Mouse (Mus musculus): ENCODE measurements at regions not wholly inside any gene's neighbourhood (a gene's known extent, or its start where the extent isn't known, plus 50 kb on each side); places are given as distances from the start of the nearest gene placed in this dataset.

GRCm38 (mm10) chr9:101398858-101399257 lies 147.3 kb upstream of the Ppp2r3a start:
- Histone ChIP-seq H3K4me1 (ENCODE audit: control insufficient read depth, insufficient read depth, low read length) (no peaks in the 10 kb centered on the region), H3K4me3 (ENCODE audit: insufficient read depth, low read length) (no peak overlapping the region), H3K27ac (ENCODE audit: insufficient read depth, low read length) (no peak overlapping the region)
- no peak for TF ChIP-seq POLR2A (IDR thresholded peaks at IDR 0.05; ENCODE audit: extremely low read depth, insufficient read depth, low read length)
- TF ChIP-seq CTCF (IDR thresholded peaks at IDR 0.05; ENCODE audit: extremely low read depth, insufficient read depth, low read length) = peak; percentile 11; the same call in 1 of the 2 replicates

- TF ChIP-seq CTCF (IDR thresholded peaks at IDR 0.05; ENCODE audit: extremely low read depth, insufficient read depth, low read length) = no peak
- TF ChIP-seq POLR2A (IDR thresholded peaks at IDR 0.05; ENCODE audit: extremely low read depth, insufficient read depth, low read length) = no peak
- Histone ChIP-seq H3K27ac (ENCODE audit: insufficient read depth, low read length) (no peak overlapping the region), H3K4me3 (ENCODE audit: insufficient read depth, low read length) (no peak overlapping the region)
Measured at GRCm38 (mm10) chr9:101369380-101369779, 117.8 kb upstream of the Ppp2r3a start.

GRCm38 (mm10) chr9:101356607-101357006 lies 105.0 kb upstream of the Ppp2r3a start:
- H3K4me3 ChIP-seq (ENCODE audit: insufficient read depth, low read length) = no peak overlapping the region
- H3K4me1 ChIP-seq (ENCODE audit: control insufficient read depth, insufficient read depth, low read length) = no peaks in the 10 kb centered on the region
- H3K27ac ChIP-seq (ENCODE audit: insufficient read depth, low read length) = no peak overlapping the region
- TF ChIP-seq CTCF (IDR thresholded peaks at IDR 0.05; ENCODE audit: extremely low read depth, insufficient read depth, low read length) (no peak), POLR2A (IDR thresholded peaks at IDR 0.05; ENCODE audit: extremely low read depth, insufficient read depth, low read length) (no peak)

More at GRCm38 (mm10) chr9:101369380-101369779, 117.8 kb upstream of the Ppp2r3a start:
- no peaks in the 10 kb centered on the region for H3K4me1 ChIP-seq (ENCODE audit: control insufficient read depth, insufficient read depth, low read length)

DNA sequence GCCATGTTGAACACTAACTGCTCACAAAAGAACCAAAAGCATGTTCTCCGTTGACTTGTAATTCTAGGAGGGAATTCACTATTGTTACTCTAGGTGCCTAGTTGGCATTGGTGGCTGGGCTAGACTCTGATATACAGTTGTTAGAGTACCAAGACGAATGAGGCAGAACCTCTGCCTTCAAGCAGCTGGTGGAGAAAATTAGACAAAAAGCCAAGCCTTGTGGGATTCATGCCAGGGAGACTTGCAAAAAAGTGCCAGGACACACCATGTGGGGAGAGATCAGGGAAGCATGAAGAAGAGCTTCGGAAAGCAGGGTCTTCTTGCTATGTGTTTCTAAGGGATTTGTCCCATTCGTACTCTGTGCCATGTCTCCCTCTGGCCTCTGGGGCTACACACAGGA lies 97.2 kb upstream of the Ppp2r3a start:
- no peak overlapping the region for H3K27ac ChIP-seq (ENCODE audit: insufficient read depth, low read length)
- TF ChIP-seq CTCF (IDR thresholded peaks at IDR 0.05; ENCODE audit: extremely low read depth, insufficient read depth, low read length) (no peak), POLR2A (IDR thresholded peaks at IDR 0.05; ENCODE audit: extremely low read depth, insufficient read depth, low read length) (no peak)

DNA sequence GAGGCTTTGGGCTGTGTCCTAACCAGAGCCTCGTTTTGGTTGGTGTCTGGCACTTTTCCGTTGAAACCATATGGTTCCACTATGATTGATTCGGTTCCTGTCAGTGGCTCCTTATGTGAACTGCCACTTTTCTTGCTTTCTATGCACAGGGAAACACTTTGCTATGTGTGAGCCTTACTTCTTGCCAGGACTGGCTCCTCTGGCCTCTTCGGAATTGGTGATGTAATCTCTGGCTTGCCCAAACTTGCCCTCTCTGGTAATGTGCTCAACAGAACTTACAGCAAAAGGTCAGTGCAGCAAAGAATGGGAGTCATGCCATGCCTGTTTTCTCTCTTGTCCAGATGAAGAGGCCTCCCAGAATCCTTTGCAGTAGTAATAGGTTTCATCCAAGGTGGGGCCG lies 91.3 kb upstream of the Ppp2r3a start:
- TF ChIP-seq CTCF (IDR thresholded peaks at IDR 0.05; ENCODE audit: extremely low read depth, insufficient read depth, low read length) (no peak), POLR2A (IDR thresholded peaks at IDR 0.05; ENCODE audit: extremely low read depth, insufficient read depth, low read length) (no peak)
- no peaks in the 10 kb centered on the region for H3K4me1 ChIP-seq (ENCODE audit: control insufficient read depth, insufficient read depth, low read length)
- no peak overlapping the region for H3K4me3 ChIP-seq (ENCODE audit: insufficient read depth, low read length)
- H3K27ac ChIP-seq (ENCODE audit: insufficient read depth, low read length) = no peak overlapping the region

More for the DNA sequence above, 97.2 kb upstream of the Ppp2r3a start:
- H3K4me1 ChIP-seq (ENCODE audit: control insufficient read depth, insufficient read depth, low read length) = no peaks in the 10 kb centered on the region
- H3K4me3 ChIP-seq (ENCODE audit: insufficient read depth, low read length) = no peak overlapping the region

GRCm38 (mm10) chr9:101340796-101341465 lies 89.3 kb upstream of the Ppp2r3a start:
- Histone ChIP-seq H3K4me1 (ENCODE audit: control insufficient read depth, insufficient read depth, low read length) (no peaks in the 10 kb centered on the region), H3K27ac (ENCODE audit: insufficient read depth, low read length) (no peak overlapping the region), H3K4me3 (ENCODE audit: insufficient read depth, low read length) (no peak overlapping the region)
- TF ChIP-seq CTCF (IDR thresholded peaks at IDR 0.05; ENCODE audit: extremely low read depth, insufficient read depth, low read length) (no peak), POLR2A (IDR thresholded peaks at IDR 0.05; ENCODE audit: extremely low read depth, insufficient read depth, low read length) (no peak)

DNA sequence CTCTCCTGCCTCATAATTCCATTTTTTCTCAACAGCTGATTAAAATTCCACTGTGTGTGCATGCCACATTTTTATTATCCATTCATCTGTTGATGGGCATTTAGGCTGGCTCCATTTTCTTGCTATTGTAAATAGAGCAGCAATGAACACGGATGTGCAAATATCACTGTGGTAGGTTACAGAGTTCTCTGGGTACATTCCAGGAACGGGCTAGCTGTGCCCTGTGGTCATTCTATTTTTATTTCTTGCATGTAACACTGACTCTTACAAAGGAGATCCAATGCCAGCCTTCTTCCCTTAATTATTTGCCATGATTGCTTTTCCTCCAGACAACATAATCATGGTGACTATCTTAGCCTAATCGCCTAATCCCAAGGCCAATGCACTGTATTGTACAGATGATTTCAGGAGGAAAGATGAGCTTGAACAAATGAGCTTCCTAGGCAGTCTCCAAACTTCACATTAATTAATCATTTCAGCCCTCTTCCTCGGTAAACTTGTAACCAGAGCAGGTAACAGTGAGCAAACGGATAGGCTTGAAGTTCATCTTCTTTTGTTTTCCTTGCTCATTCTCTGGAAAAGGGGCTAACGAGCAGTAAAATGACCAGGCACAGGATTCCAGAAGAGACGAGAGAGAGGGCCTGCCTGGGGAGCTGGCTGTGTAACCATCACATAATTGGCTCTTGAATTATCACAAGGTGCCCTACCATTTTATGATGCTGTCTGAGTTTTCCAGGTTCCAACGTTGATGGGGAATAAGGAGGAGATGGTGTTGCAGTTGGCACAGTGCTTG lies 77.6 kb upstream of the Ppp2r3a start:
- H3K4me1 ChIP-seq (ENCODE audit: control insufficient read depth, insufficient read depth, low read length) = no peaks in the 10 kb centered on the region
- no peak for TF ChIP-seq CTCF (IDR thresholded peaks at IDR 0.05; ENCODE audit: extremely low read depth, insufficient read depth, low read length)
- TF ChIP-seq POLR2A (IDR thresholded peaks at IDR 0.05; ENCODE audit: extremely low read depth, insufficient read depth, low read length) = no peak
- H3K27ac ChIP-seq (ENCODE audit: insufficient read depth, low read length) = no peak overlapping the region
- no peak overlapping the region for H3K4me3 ChIP-seq (ENCODE audit: insufficient read depth, low read length)

- H3K4me1 ChIP-seq (ENCODE audit: control insufficient read depth, insufficient read depth, low read length) = no peaks in the 10 kb centered on the region
- no peak overlapping the region for H3K27ac ChIP-seq (ENCODE audit: insufficient read depth, low read length)
- no peak for TF ChIP-seq POLR2A (IDR thresholded peaks at IDR 0.05; ENCODE audit: extremely low read depth, insufficient read depth, low read length)
- TF ChIP-seq CTCF (IDR thresholded peaks at IDR 0.05; ENCODE audit: extremely low read depth, insufficient read depth, low read length) = no peak
- H3K4me3 ChIP-seq (ENCODE audit: insufficient read depth, low read length) = no peak overlapping the region
Measured at GRCm38 (mm10) chr9:101326961-101327360, 75.4 kb upstream of the Ppp2r3a start.

GRCm38 (mm10) chr9:101314036-101314435 lies 62.4 kb upstream of the Ppp2r3a start:
- H3K27ac ChIP-seq (ENCODE audit: insufficient read depth, low read length) = no peak overlapping the region

More at GRCm38 (mm10) chr9:101314036-101314435, 62.4 kb upstream of the Ppp2r3a start:
- no peaks in the 10 kb centered on the region for H3K4me1 ChIP-seq (ENCODE audit: control insufficient read depth, insufficient read depth, low read length)
- TF ChIP-seq CTCF (IDR thresholded peaks at IDR 0.05; ENCODE audit: extremely low read depth, insufficient read depth, low read length) (peak; percentile 71), POLR2A (IDR thresholded peaks at IDR 0.05; ENCODE audit: extremely low read depth, insufficient read depth, low read length) (no peak)
- H3K4me3 ChIP-seq (ENCODE audit: insufficient read depth, low read length) = no peak overlapping the region

Data from cortical plate, adult 2 months (tissue).